Mouse (Mus musculus): Measurements from ENCODE around the gene Mus81.

GRCm38 (mm10) chr19:5444371-5444908, 43.8 kb downstream of the Mus81 start:
- TF ChIP-seq CTCF (conservative IDR thresholded peaks at IDR 0.05; ENCODE audit: low read length) (no peak), POU5F1 (IDR thresholded peaks at IDR 0.05; ENCODE audit: borderline replicate concordance, low read length) (no peak)
